Mouse (Mus musculus) WW6 (cell line): Measurements from ENCODE around the gene Kir3dl1.
"Not testable (repeated sequence)": the region's sequence is repeated elsewhere in the genome, so short reads cannot be mapped to it uniquely, and the experiment has no call there.

Experiments
- DNase-seq: peaks from one replicate; pipeline ENCODE4 v3.0.0-alpha.2; 2013; ENCODE audit warnings: low read depth, low spot score

Kir3dl1 gene

GRCm38 (mm10) chrX:136517699-136518098, at the start of gene Kir3dl1:
TSS of gene Kir3dl1 (plus strand) at chrX:136517999.
- not testable (repeated sequence) for DNase-seq

GRCm38 (mm10) chrX:136543956-136544355, 26.2 kb downstream of the Kir3dl1 start, which contains the start of gene Kir3dl2:
TSS of gene Kir3dl2 (minus strand) at chrX:136544056.
- DNase-seq, result not testable (repeated sequence)

- DNase-seq, result not testable (repeated sequence)
Measured at GRCm38 (mm10) chrX:136569094-136569493, 51.3 kb downstream of the Kir3dl1 start.
